Mouse (Mus musculus): ENCODE data around the gene Phf10.
"Not testable (repeated sequence)": the region's sequence is repeated elsewhere in the genome, so short reads cannot be mapped to it uniquely, and the experiment has no call there.

The Phf10 gene

GRCm38 (mm10) chr17:14898972-14899371 lies 62.1 kb downstream of the Phf10 start:
- no peak for DNase-seq (ENCODE audit: inconsistent age in 2 of 2, low spot score in 1 of 2)

- DNase-seq (ENCODE audit: inconsistent age in 2 of 2, low spot score in 1 of 2), result not testable (repeated sequence)
Measured at GRCm38 (mm10) chr17:14895058-14895457, 66.0 kb downstream of the Phf10 start.

Data from adrenal gland, adult (tissue).